Mouse (Mus musculus): ENCODE results near the gene Ppp1r12b.

Ppp1r12b gene

GRCm38 (mm10) chr1:134955637-134956176 is at the start of gene Ppp1r12b:
TSS of gene Ppp1r12b (minus strand) at chr1:134955942.
- peak; percentile 97 for DNase-seq (ENCODE audit: low spot score)

- DNase-seq (ENCODE audit: low spot score) = no peak
These were observed 47.6 kb upstream of the Ppp1r12b start for GRCm38 (mm10) chr1:135003346-135003745.

GRCm38 (mm10) chr1:135000527-135000926 is 44.8 kb upstream of the Ppp1r12b start:
- DNase-seq (ENCODE audit: low spot score) = no peak

GRCm38 (mm10) chr1:134998231-134998630 is 42.5 kb upstream of the Ppp1r12b start:
- no peak for DNase-seq (ENCODE audit: low spot score)

- DNase-seq (ENCODE audit: low spot score) = no peak
These were observed 41.8 kb upstream of the Ppp1r12b start for GRCm38 (mm10) chr1:134997568-134997967.

GRCm38 (mm10) chr1:134996471-134996870 is 40.7 kb upstream of the Ppp1r12b start:
- DNase-seq (ENCODE audit: low spot score) = no peak

GRCm38 (mm10) chr1:134995954-134996353 is 40.2 kb upstream of the Ppp1r12b start:
- no peak for DNase-seq (ENCODE audit: low spot score)

- no peak for DNase-seq (ENCODE audit: low spot score)
These were observed 39.7 kb upstream of the Ppp1r12b start for GRCm38 (mm10) chr1:134995437-134995836.

GRCm38 (mm10) chr1:134994739-134995138 is 39.0 kb upstream of the Ppp1r12b start:
- no peak for DNase-seq (ENCODE audit: low spot score)

GRCm38 (mm10) chr1:134992046-134992645 is 36.4 kb upstream of the Ppp1r12b start:
- DNase-seq (ENCODE audit: low spot score) = peak; percentile 14

- DNase-seq (ENCODE audit: low spot score) = peak; percentile 95
These were observed 33.6 kb upstream of the Ppp1r12b start for GRCm38 (mm10) chr1:134989372-134989771.

- DNase-seq (ENCODE audit: low spot score) = no peak
These were observed 32.2 kb upstream of the Ppp1r12b start for GRCm38 (mm10) chr1:134987962-134988341.

- peak; percentile 80 for DNase-seq (ENCODE audit: low spot score)
These were observed 31.6 kb upstream of the Ppp1r12b start for GRCm38 (mm10) chr1:134987173-134987961.

GRCm38 (mm10) chr1:134972920-134973319 is 17.2 kb upstream of the Ppp1r12b start:
- DNase-seq (ENCODE audit: low spot score) = no peak

GRCm38 (mm10) chr1:134965430-134965829 is 9.7 kb upstream of the Ppp1r12b start:
- DNase-seq (ENCODE audit: low spot score) = no peak

GRCm38 (mm10) chr1:134962821-134963220 is 7.1 kb upstream of the Ppp1r12b start:
- DNase-seq (ENCODE audit: low spot score) = no peak

GRCm38 (mm10) chr1:134962053-134962803 is 6.5 kb upstream of the Ppp1r12b start, which contains the start of gene Ube2t:
TSS of gene Ube2t (plus strand) at chr1:134962565.
- peak; percentile 98 for DNase-seq (ENCODE audit: low spot score)

- DNase-seq (ENCODE audit: low spot score) = peak; percentile 11
These were observed 4.9 kb upstream of the Ppp1r12b start for GRCm38 (mm10) chr1:134960634-134961033.

GRCm38 (mm10) chr1:134955050-134955636 is 599 bp downstream of the Ppp1r12b start:
- DNase-seq (ENCODE audit: low spot score) = peak; percentile 37

GRCm38 (mm10) chr1:134949946-134950345 is 5.8 kb downstream of the Ppp1r12b start:
- DNase-seq (ENCODE audit: low spot score) = no peak

GRCm38 (mm10) chr1:134947590-134947989 is 8.2 kb downstream of the Ppp1r12b start:
- no peak for DNase-seq (ENCODE audit: low spot score)

GRCm38 (mm10) chr1:134942898-134943297 is 12.8 kb downstream of the Ppp1r12b start:
- no peak for DNase-seq (ENCODE audit: low spot score)

All from embryo, embryonic 10.5 days (tissue).